Comparison of ENCODE assay signal across 7 mouse cellular contexts in the genomic region with DNA sequence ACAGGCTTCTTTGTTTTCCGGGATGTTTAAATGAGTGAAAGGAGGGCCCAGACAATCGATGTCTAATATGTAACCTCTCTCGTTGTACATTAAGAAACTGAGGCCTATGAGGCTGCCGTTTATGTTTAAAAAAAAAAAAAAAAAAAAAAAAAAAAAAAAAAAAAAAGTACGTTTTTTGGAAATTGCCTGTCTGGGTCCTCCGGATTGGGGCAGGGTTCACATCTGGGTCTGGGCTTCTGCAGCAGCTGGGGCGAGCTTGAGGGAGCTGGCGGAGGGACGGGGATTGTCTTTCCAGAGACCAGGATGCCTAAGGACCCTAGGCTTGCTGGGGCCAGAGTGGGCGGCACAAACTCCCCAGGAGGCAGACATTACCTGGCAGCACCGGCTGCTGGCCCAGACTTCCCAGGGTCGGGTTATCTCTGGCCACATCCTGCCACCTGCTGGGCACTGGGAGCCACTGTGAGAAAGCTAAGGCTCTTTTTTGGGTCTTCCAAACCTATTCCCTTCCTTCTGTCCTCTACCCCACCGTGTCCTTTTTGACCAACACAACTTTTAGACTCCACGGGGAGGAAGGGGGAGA. TPM values are rescaled to one million over a fixed set of nuclear protein-coding genes. Genes with fewer than 3 reads are reported as not detected.
DNase-seq lines count a peak whose midpoint lies in the region; ATAC-seq lines count a peak whose summit lies in the region.

No protein-coding gene starts in this region.

- peak; percentile 45 for DNase-seq in Muller cell, postnatal 12 days (ENCODE audit: inconsistent ontology term)
- peak; percentile 49 for DNase-seq in brain, embryonic 18.5 days (ENCODE audit: low read depth, low spot score)
- peak; percentile 39 to 48 for DNase-seq in frontal cortex, postnatal 25 days (ENCODE audit: low spot score in 2 of 2)
- DNase-seq in kidney, adult 18-20 months, result peak; percentile 78
- peak; percentile 72 for DNase-seq in limb, embryonic 11.5 days (ENCODE audit: low spot score)
- peak; percentile 89 for DNase-seq in midbrain, embryonic 14.5 days
- peak; percentile 30 for DNase-seq in urinary bladder, postnatal 25 days (ENCODE audit: low spot score)

- WGBS in limb, embryonic 11.5 days, result under 1% methylated on average over 14 of the region's 14 CpGs
- 1% methylated on average over 14 of the region's 14 CpGs for WGBS in midbrain, embryonic 14.5 days

- no peak overlapping the region; the same call in 1 of the 2 replicates for H3K9ac ChIP-seq in limb, embryonic 11.5 days (ENCODE audit: low read length)
- peak overlapping the region; percentile 83 for H3K9ac ChIP-seq in midbrain, embryonic 14.5 days (replicated peaks; ENCODE audit: low read length)

- H3K27ac ChIP-seq in limb, embryonic 11.5 days (replicated peaks; ENCODE audit: low read depth, low read length), result no peak overlapping the region
- H3K27ac ChIP-seq in midbrain, embryonic 14.5 days (replicated peaks; ENCODE audit: low read depth, low read length), result peak overlapping the region; percentile 85

- H3K9me3 ChIP-seq in limb, embryonic 11.5 days (ENCODE audit: control insufficient read depth, low read length), result no peaks in the 10 kb centered on the region
- H3K9me3 ChIP-seq in midbrain, embryonic 14.5 days (ENCODE audit: control insufficient read depth, low read length), result no peaks in the 10 kb centered on the region; the same call in 1 of the 2 replicates

- H3K4me2 ChIP-seq in limb, embryonic 11.5 days (ENCODE audit: low read depth, severe bottlenecking), result peak overlapping the region; percentile 91
- peak overlapping the region; percentile 77 for H3K4me2 ChIP-seq in midbrain, embryonic 14.5 days (ENCODE audit: low read length)

- H3K4me3 ChIP-seq in limb, embryonic 11.5 days (ENCODE audit: low read depth, low read length), result peak overlapping the region; percentile 46
- H3K4me3 ChIP-seq in midbrain, embryonic 14.5 days (replicated peaks; ENCODE audit: low read depth, low read length), result peak overlapping the region; percentile 60

- H3K4me1 ChIP-seq in limb, embryonic 11.5 days (ENCODE audit: control insufficient read depth, insufficient read depth, low read length), result peaks cover 6% of the 10 kb centered on the region; the same call in 1 of the 2 replicates
- 0 out of 2 replicates have a peak, but pooled peaks cover 4% of the 10 kb centered on the region for H3K4me1 ChIP-seq in midbrain, embryonic 14.5 days (ENCODE audit: control insufficient read depth, insufficient read depth, low read length)

- peak; percentile 44; the same call in 1 of the 2 replicates for ATAC-seq in limb, embryonic 11.5 days (ENCODE audit: insufficient number of reproducible peaks, low FRiP score, low TSS enrichment, low read depth)
- ATAC-seq in midbrain, embryonic 14.5 days (ENCODE audit: low FRiP score, low TSS enrichment), result peak; percentile 56; the same call in 1 of the 2 replicates

- H3K27me3 ChIP-seq in limb, embryonic 11.5 days (ENCODE audit: control insufficient read depth, insufficient read depth, low read length), result peaks cover 10% of the 10 kb centered on the region; the same call in 1 of the 2 replicates
- peaks cover 12% of the 10 kb centered on the region; the same call in 1 of the 2 replicates for H3K27me3 ChIP-seq in midbrain, embryonic 14.5 days (ENCODE audit: control insufficient read depth, insufficient read depth, low read length)

- no peaks in the 10 kb centered on the region for H3K36me3 ChIP-seq in limb, embryonic 11.5 days (ENCODE audit: control insufficient read depth, insufficient read depth, low read length)
- no peaks in the 10 kb centered on the region for H3K36me3 ChIP-seq in midbrain, embryonic 14.5 days (ENCODE audit: control insufficient read depth, insufficient read depth, low read length)

RNA-seq across cellular contexts. Expression of gene Stk32b, which starts 0.5 kb away (rescaled TPM):
- 0.67 and 0.85 TPM in 2 replicates for polyA plus RNA-seq in limb, embryonic 11.5 days (2014; fragmentation: Nextera tagmentation; extraction: Ambion mirVana)
- 24.5 and 33.4 TPM in 2 replicates for polyA plus RNA-seq in midbrain, embryonic 14.5 days (2014; fragmentation: Nextera tagmentation; extraction: Ambion mirVana)

RNA-seq across cellular contexts. Expression of gene Cytl1, which starts 17.8 kb away (rescaled TPM):
- 2.5 and 3.3 TPM in 2 replicates for polyA plus RNA-seq in limb, embryonic 11.5 days (2014; fragmentation: Nextera tagmentation; extraction: Ambion mirVana)
- 0.27 TPM in 1 of 2 replicates, not detected in the other for polyA plus RNA-seq in midbrain, embryonic 14.5 days (2014; fragmentation: Nextera tagmentation; extraction: Ambion mirVana)

Comparison
In these comparisons a context has a peak if more than half of its experiments do, and no peak if none do; other contexts are left out.
1. DNase-seq: peak in every context shown above with its lines; median percentile 89 in midbrain, embryonic 14.5 days; 78 in kidney, adult 18-20 months; 72 in limb, embryonic 11.5 days; 49 in brain, embryonic 18.5 days; 45 in Muller cell, postnatal 12 days; 44 in frontal cortex, postnatal 25 days; 30 in urinary bladder, postnatal 25 days.
2. RNA of gene Stk32b, which starts 0.5 kb away (polyA plus RNA-seq): 24.5 to 33.4 TPM in midbrain, embryonic 14.5 days; 0.67 to 0.85 TPM in limb, embryonic 11.5 days; every median in the first group is over 10 times any median in the second.